Mouse (Mus musculus) intestine, embryonic 16.5 days (tissue): ENCODE results near the gene Rgs7. TPM values are rescaled to one million over a fixed set of nuclear protein-coding genes. Genes with fewer than 3 reads are reported as not detected.

Source experiments
- ATAC-seq: fragments of 200-750 bp; cut with Nextera tagmentation; 2 replicates; pipeline ENCODE4 v1.8.0; 2017; ENCODE audit warnings: moderate TSS enrichment, moderate library complexity
- H3K27ac ChIP-seq: fragments of 300-500 bp; sonication (generic); 2 replicates; pipeline ENCODE4 v1.5.1; 2014; ENCODE audit warnings: mild to moderate bottlenecking, low read length
- H3K27me3 ChIP-seq: fragments of 300-500 bp; sonication (generic); replicated peaks from 2 replicates; pipeline ENCODE4 v1.6.1; 2014; ENCODE audit warnings: low read length, control low read depth, mixed read lengths; ENCODE audit not compliant: control insufficient read depth, insufficient read depth
- H3K36me3 ChIP-seq: fragments of 300-500 bp; sonication (generic); 2 replicates; pipeline ENCODE4 v1.6.1; 2014; ENCODE audit warnings: low read length, control low read depth; ENCODE audit not compliant: control insufficient read depth, insufficient read depth
- H3K4me1 ChIP-seq: fragments of 300-500 bp; sonication (generic); 2 replicates; pipeline ENCODE4 v1.6.1; 2014; ENCODE audit warnings: low read length, control low read depth, mixed read lengths; ENCODE audit not compliant: control insufficient read depth, insufficient read depth
- H3K4me2 ChIP-seq: fragments of 300-500 bp; sonication (generic); 2 replicates; pipeline ENCODE4 v1.6.1; 2014; ENCODE audit warnings: low read depth, low read length, control low read depth
- H3K4me3 ChIP-seq: fragments of 300-500 bp; sonication (generic); 2 replicates; pipeline ENCODE4 v1.5.1; 2014; ENCODE audit warnings: mild to moderate bottlenecking, low read length
- H3K9ac ChIP-seq: fragments of 300-500 bp; sonication (generic); 2 replicates; pipeline ENCODE4 v1.6.1; 2014; ENCODE audit warnings: low read depth, low read length
- H3K9me3 ChIP-seq: fragments of 300-500 bp; sonication (generic); 2 replicates; pipeline ENCODE4 v1.6.1; 2016; ENCODE audit warnings: low read length, control low read depth; ENCODE audit not compliant: control insufficient read depth
- WGBS: fragments of 180-500 bp; shearing (Covaris S2); extraction: QIAGEN DNeasy Blood & Tissue Kit; methylation state at CpG from one replicate; pipeline ENCODE4 v1.1.7; 2014; 5-methylcytosine and 5-hydroxymethylcytosine counted together
- polyA plus RNA-seq: library from polyadenylated mRNA; unstranded; fragments of >200 nt; fragmentation: Nextera tagmentation; extraction: Ambion mirVana; gene quantifications from 2 replicates; pipeline ENCODE4 v1.2.1, GENCODE M21; 2015

Rgs7 gene
- polyA plus RNA-seq, 1 experiment from 2014 or later, result 1.4 TPM

GRCm38 (mm10) chr1:175184736-175185135 is 307.6 kb downstream of the Rgs7 start:
- Histone ChIP-seq H3K27me3 (no peaks in the 10 kb centered on the region), H3K36me3 (no peaks in the 10 kb centered on the region), H3K9me3 (no peaks in the 10 kb centered on the region), H3K4me3 (no peak overlapping the region), H3K4me1 (no peaks in the 10 kb centered on the region), H3K9ac (no peak overlapping the region), H3K4me2 (no peak overlapping the region), H3K27ac (no peak overlapping the region)
- ATAC-seq, result no peak
- WGBS, result 69% methylated on average over 3 of the region's 3 CpGs

DNA sequence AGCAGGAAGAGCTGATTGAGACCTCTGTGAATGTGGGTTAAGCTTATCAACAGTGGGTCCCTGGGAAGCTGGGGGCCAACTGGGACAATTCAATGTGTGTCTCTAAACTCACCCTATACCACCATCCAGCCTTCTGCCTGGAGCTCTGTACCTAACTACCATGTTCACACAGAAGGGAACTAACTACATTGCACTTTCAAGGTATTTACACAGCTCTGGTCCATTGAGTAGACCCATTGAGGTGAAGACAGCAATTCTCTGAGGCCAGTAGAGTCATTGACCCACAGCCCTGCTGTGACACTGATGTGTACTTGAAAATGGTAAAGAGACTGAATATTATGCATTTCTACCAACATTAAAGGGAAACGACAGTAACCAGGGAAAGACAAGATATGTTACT is 313.6 kb downstream of the Rgs7 start:
- Histone ChIP-seq H3K9me3 (no peaks in the 10 kb centered on the region), H3K27me3 (no peaks in the 10 kb centered on the region), H3K4me1 (no peaks in the 10 kb centered on the region), H3K9ac (no peak overlapping the region), H3K4me2 (no peak overlapping the region), H3K4me3 (no peak overlapping the region), H3K36me3 (no peaks in the 10 kb centered on the region), H3K27ac (no peak overlapping the region)
- ATAC-seq, result no peak
- 89% methylated on average over 1 of the region's 1 CpGs for WGBS

DNA sequence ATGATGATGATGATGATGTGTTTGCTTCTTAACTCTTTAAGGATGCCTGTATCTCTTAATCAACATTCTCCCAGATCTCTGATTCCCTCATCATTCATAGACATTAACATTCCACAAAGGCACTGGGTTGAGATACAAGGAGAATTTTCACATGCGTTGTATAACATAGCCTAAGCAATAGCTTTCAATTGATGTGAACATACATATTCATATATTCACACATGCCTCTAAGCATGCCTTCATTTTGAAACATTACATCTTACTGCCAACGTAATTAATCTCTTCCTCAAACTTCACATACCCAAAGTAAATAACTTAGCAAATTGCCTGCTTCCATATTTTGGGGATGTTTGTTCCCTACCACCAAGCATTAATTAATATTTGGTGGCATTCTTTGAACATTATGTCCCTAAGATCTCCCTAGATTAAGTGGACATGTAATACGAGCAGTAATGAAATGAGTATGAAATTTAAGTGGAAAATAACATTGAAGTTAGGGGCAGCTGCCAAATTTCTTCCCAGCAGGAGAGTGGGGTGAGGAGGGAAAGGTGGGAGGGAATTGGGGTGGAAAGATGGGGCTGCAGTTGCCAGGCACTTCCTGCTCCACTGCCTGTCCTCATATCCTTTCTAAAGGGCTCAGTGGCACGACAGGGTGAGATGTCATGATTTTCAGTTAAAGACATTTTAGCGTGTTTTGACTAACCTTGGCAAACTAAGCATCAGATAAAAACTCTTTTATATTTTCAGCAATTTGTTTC is 317.2 kb downstream of the Rgs7 start:
- no peak for ATAC-seq
- H3K4me1 ChIP-seq, result no peaks in the 10 kb centered on the region
- WGBS, result 60% methylated on average over 5 of the region's 5 CpGs

GRCm38 (mm10) chr1:175155469-175155868 is 336.8 kb downstream of the Rgs7 start:
- ATAC-seq, result no peak
- Histone ChIP-seq H3K4me1 (no peaks in the 10 kb centered on the region), H3K4me3 (no peak overlapping the region), H3K9ac (no peak overlapping the region), H3K27ac (no peak overlapping the region), H3K36me3 (no peaks in the 10 kb centered on the region), H3K9me3 (no peaks in the 10 kb centered on the region), H3K27me3 (no peaks in the 10 kb centered on the region), H3K4me2 (no peak overlapping the region)
- 69% methylated on average over 1 of the region's 1 CpGs for WGBS

More for the DNA sequence above, 317.2 kb downstream of the Rgs7 start:
- Histone ChIP-seq H3K27ac (no peak overlapping the region), H3K4me3 (no peak overlapping the region), H3K4me2 (no peak overlapping the region), H3K9me3 (no peaks in the 10 kb centered on the region), H3K27me3 (no peaks in the 10 kb centered on the region), H3K36me3 (no peaks in the 10 kb centered on the region), H3K9ac (no peak overlapping the region)

GRCm38 (mm10) chr1:175143051-175143450 is 349.2 kb downstream of the Rgs7 start:
- Histone ChIP-seq H3K27me3 (no peaks in the 10 kb centered on the region), H3K36me3 (no peaks in the 10 kb centered on the region), H3K27ac (no peak overlapping the region), H3K4me2 (no peak overlapping the region), H3K4me1 (no peaks in the 10 kb centered on the region), H3K9me3 (no peaks in the 10 kb centered on the region), H3K4me3 (no peak overlapping the region), H3K9ac (no peak overlapping the region)
- ATAC-seq, result no peak
- WGBS, result 86% methylated on average over 4 of the region's 4 CpGs

- Histone ChIP-seq H3K4me3 (no peak overlapping the region), H3K9me3 (no peaks in the 10 kb centered on the region), H3K4me2 (no peak overlapping the region), H3K27ac (no peak overlapping the region), H3K9ac (no peak overlapping the region), H3K27me3 (no peaks in the 10 kb centered on the region), H3K36me3 (no peaks in the 10 kb centered on the region), H3K4me1 (no peaks in the 10 kb centered on the region)
- no peak for ATAC-seq
- WGBS, result 55% methylated on average over 2 of the region's 2 CpGs
Measured at GRCm38 (mm10) chr1:175128525-175128924, 363.8 kb downstream of the Rgs7 start.

- H3K27me3 ChIP-seq, result no peaks in the 10 kb centered on the region
Measured at GRCm38 (mm10) chr1:175124416-175124815, 367.9 kb downstream of the Rgs7 start.

DNA sequence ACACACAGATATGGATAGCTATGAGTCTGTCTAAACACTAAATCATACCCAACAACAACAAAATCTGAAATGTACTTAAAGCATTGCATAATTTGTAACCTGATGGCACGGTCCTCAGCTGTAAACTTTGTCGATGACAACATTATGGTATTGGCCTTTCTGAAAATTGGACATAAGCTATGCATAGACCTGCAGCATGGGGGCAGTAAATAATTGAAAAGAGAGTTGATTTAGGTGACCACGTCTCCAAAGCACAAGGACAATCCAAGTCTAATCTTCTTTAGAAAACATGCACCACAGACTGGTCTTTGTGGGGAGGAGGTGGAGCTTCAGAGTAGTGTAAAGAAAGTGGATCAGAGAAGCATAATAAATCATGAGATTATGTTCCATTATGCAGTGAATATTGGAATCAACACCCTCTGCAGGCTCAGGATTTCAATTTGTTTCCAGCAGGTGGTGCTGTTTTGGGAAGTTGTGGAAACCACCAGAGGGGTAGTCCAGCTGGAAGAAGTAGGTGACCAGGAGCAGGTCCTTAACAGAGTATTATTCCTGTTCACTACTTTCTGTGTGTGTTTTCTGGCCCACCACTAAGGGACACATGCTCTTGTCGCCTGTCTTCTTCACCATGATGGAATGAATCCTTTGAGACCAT is 373.3 kb downstream of the Rgs7 start:
- Histone ChIP-seq H3K9ac (no peak overlapping the region), H3K4me1 (no peaks in the 10 kb centered on the region), H3K27ac (no peak overlapping the region), H3K36me3 (no peaks in the 10 kb centered on the region), H3K4me2 (no peak overlapping the region), H3K27me3 (no peaks in the 10 kb centered on the region), H3K9me3 (no peaks in the 10 kb centered on the region), H3K4me3 (no peak overlapping the region)
- 64% methylated on average over 4 of the region's 4 CpGs for WGBS
- ATAC-seq, result no peak

More at GRCm38 (mm10) chr1:175124416-175124815, 367.9 kb downstream of the Rgs7 start:
- no peak overlapping the region for H3K4me3 ChIP-seq
- no peak overlapping the region for H3K9ac ChIP-seq
- ATAC-seq, result no peak
- no peak overlapping the region for H3K27ac ChIP-seq
- no peaks in the 10 kb centered on the region for H3K36me3 ChIP-seq
- H3K4me2 ChIP-seq, result no peak overlapping the region
- no peaks in the 10 kb centered on the region for H3K9me3 ChIP-seq
- no peaks in the 10 kb centered on the region for H3K4me1 ChIP-seq
- 74% methylated on average over 3 of the region's 3 CpGs for WGBS

- 72% methylated on average over 1 of the region's 1 CpGs for WGBS
- Histone ChIP-seq H3K4me2 (no peak overlapping the region), H3K4me3 (no peak overlapping the region)
Measured at GRCm38 (mm10) chr1:175108270-175108860, 383.9 kb downstream of the Rgs7 start.

More at GRCm38 (mm10) chr1:175108270-175108860, 383.9 kb downstream of the Rgs7 start:
- no peak for ATAC-seq
- Histone ChIP-seq H3K4me1 (no peaks in the 10 kb centered on the region), H3K36me3 (no peaks in the 10 kb centered on the region), H3K9me3 (no peaks in the 10 kb centered on the region), H3K9ac (no peak overlapping the region), H3K27me3 (no peaks in the 10 kb centered on the region), H3K27ac (no peak overlapping the region)
